Mouse (Mus musculus) bone marrow macrophage, adult 2 months (primary cell): ENCODE measurements around the gene Gckr. TPM values are rescaled to one million over a fixed set of nuclear protein-coding genes. Genes with fewer than 3 reads are reported as not detected.

Experiments used
- H3K27ac ChIP-seq: 2 replicates; pipeline ENCODE4 v1.5.1; 2012; ENCODE audit warnings: low read depth, low read length; ENCODE audit not compliant: insufficient read depth
- H3K4me1 ChIP-seq: 2 replicates; pipeline ENCODE4 v1.6.1; 2012; ENCODE audit warnings: low read length; ENCODE audit not compliant: control insufficient read depth, insufficient read depth
- H3K4me3 ChIP-seq: 2 replicates; pipeline ENCODE4 v1.5.1; 2012; ENCODE audit warnings: mild to moderate bottlenecking, low read length, moderate library complexity; ENCODE audit not compliant: insufficient read depth
- CTCF ChIP-seq: IDR thresholded peaks from 2 replicates; pipeline ENCODE4 v1.5.1; 2012; ENCODE audit warnings: low read depth, mild to moderate bottlenecking, low read length, moderate library complexity
- POLR2A ChIP-seq: IDR thresholded peaks from 2 replicates; pipeline ENCODE4 v1.6.1; 2012; ENCODE audit warnings: mild to moderate bottlenecking, low read depth, low read length, borderline replicate concordance
- polyA plus RNA-seq: library from polyadenylated mRNA; stranded (reverse); fragments of >200 nt; gene quantifications from 2 replicates; pipeline ENCODE4 v1.2.4, GENCODE M21; 2012; ENCODE audit not compliant: missing spikeins, insufficient read depth, insufficient read length

Gene Gckr
- polyA plus RNA-seq, 1 experiment, result not detected

GRCm38 (mm10) chr5:31290521-31291360 is 6.5 kb upstream of the Gckr start, which contains the start of gene Ift172:
TSS of gene Ift172 (minus strand) at chr5:31291116.
- peak within 1 kb of the TSS; percentile 67 for H3K4me3 ChIP-seq
- H3K27ac ChIP-seq, result peak within 1 kb of the TSS; percentile 62
- H3K4me1 ChIP-seq, result peaks cover 23% of the 10 kb centered on the region
- TF ChIP-seq CTCF, result no peak
- no peak for TF ChIP-seq POLR2A

DNA sequence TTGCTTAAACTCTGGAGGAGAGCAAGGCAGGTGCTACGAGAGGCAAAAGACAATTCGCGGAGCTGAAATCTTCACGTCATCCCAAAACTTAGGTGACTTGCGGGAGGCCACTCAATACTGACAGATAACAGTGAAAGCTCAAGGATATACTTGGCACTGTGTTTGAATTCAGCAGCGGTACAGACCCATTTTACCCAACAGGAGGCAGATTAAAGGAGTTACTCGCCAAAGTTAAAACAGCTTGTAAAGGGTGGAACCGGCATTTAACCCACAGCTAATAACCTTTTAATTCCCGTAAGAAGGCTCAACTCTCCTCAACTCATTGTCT is 5.9 kb upstream of the Gckr start:
- no peak for TF ChIP-seq POLR2A
- TF ChIP-seq CTCF, result no peak
- H3K4me1 ChIP-seq, result peaks cover 23% of the 10 kb centered on the region
- peak overlapping the region; percentile 67 for H3K4me3 ChIP-seq
- H3K27ac ChIP-seq, result peak overlapping the region; percentile 3; the same call in 1 of the 2 replicates

DNA sequence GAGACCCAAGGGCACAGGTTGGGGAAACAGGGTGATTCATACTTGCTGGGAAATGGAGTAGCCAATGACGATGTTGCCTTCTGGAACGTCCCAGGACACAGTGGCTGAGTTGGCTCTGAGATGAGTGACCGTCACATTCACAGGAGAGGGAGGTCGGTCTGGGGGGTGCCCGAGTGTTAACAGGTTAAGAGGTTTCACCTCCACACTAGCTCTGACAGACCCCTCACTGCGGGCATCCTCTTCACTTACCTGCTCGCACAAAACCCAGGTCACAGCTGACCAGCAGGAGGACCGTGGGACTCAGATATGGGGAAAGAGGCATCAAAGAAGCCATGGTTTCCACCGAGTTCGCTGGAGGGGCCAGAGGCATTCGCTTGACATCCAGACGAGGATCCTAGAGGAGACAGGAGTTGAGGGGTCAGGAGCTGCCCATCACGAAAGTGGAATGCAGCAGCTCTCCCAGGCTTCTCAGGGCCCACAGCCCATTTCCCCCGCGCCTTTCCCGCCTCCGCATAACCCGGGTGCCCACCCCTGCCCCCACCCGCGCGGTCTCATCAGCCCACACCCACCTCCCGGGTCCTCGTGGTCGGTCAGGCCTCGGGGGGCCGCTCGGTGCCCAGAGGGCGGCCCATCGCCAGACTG is 2.2 kb upstream of the Gckr start:
- Histone ChIP-seq H3K4me3 (peak overlapping the region; percentile 51), H3K4me1 (peaks cover 12% of the 10 kb centered on the region), H3K27ac (no peak overlapping the region)
- TF ChIP-seq POLR2A, result no peak
- TF ChIP-seq CTCF, result no peak

GRCm38 (mm10) chr5:31295606-31296141 is 1.6 kb upstream of the Gckr start, which contains the start of gene Fndc4:
TSS of gene Fndc4 (minus strand) at chr5:31296080.
- peaks cover 12% of the 10 kb centered on the region for H3K4me1 ChIP-seq
- TF ChIP-seq CTCF (no peak), POLR2A (no peak)
- peak within 1 kb of the TSS; percentile 51 for H3K4me3 ChIP-seq
- H3K27ac ChIP-seq, result no peak within 1 kb of the TSS

GRCm38 (mm10) chr5:31297981-31298380 is 738 bp downstream of the Gckr start:
- Histone ChIP-seq H3K27ac (no peak overlapping the region), H3K4me3 (no peak overlapping the region), H3K4me1 (peaks cover 6% of the 10 kb centered on the region)
- TF ChIP-seq CTCF (no peak), POLR2A (no peak)

GRCm38 (mm10) chr5:31298486-31298885 is 1.2 kb downstream of the Gckr start:
- Histone ChIP-seq H3K4me3 (no peak overlapping the region), H3K4me1 (peaks cover 6% of the 10 kb centered on the region), H3K27ac (no peak overlapping the region)
- TF ChIP-seq POLR2A, result no peak
- TF ChIP-seq CTCF, result no peak

DNA sequence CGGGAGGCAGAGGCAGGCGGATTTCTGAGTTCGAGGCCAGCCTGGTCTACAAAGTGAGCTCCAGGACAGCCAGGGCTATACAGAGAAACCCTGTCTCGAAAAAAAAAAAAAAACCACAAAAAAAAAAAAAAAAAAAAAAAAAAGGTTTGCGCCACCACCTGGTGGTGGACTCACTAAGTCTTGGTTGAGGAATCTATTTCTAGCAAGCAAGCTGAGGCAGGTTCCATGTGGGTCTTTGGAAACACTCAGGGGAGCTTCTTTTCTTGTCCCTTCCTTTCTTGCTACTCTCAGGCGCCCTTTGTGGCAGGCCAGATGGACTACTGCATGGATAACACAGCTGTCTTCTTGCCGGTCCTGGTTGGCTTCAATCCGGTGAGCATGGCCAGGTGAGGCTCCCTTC is 4.6 kb downstream of the Gckr start:
- no peak overlapping the region for H3K4me3 ChIP-seq
- no peak for TF ChIP-seq CTCF
- TF ChIP-seq POLR2A, result no peak
- peaks cover 6% of the 10 kb centered on the region for H3K4me1 ChIP-seq
- H3K27ac ChIP-seq, result no peak overlapping the region

- Histone ChIP-seq H3K4me1 (peaks cover 6% of the 10 kb centered on the region), H3K27ac (no peak overlapping the region), H3K4me3 (no peak overlapping the region)
- TF ChIP-seq CTCF (no peak), POLR2A (no peak)
These were observed 5.8 kb downstream of the Gckr start for GRCm38 (mm10) chr5:31303093-31303492.

- H3K4me1 ChIP-seq, result peaks cover 6% of the 10 kb centered on the region
- H3K27ac ChIP-seq, result no peak overlapping the region
- H3K4me3 ChIP-seq, result no peak overlapping the region
- TF ChIP-seq CTCF (no peak), POLR2A (no peak)
These were observed 15.6 kb downstream of the Gckr start for GRCm38 (mm10) chr5:31312806-31313205.

GRCm38 (mm10) chr5:31322776-31323175 is 25.5 kb downstream of the Gckr start:
- Histone ChIP-seq H3K27ac (no peak overlapping the region), H3K4me3 (no peak overlapping the region), H3K4me1 (peaks cover 5% of the 10 kb centered on the region; the same call in 1 of the 2 replicates)
- no peak for TF ChIP-seq POLR2A
- no peak for TF ChIP-seq CTCF
